Mouse (Mus musculus): Measurements from ENCODE around the gene Sephs2. TPM values are rescaled to one million over a fixed set of nuclear protein-coding genes. Genes with fewer than 3 reads are reported as not detected.

The Sephs2 gene
- polyA plus RNA-seq, 1 experiment from 2014 or later: 65.2 TPM

DNA sequence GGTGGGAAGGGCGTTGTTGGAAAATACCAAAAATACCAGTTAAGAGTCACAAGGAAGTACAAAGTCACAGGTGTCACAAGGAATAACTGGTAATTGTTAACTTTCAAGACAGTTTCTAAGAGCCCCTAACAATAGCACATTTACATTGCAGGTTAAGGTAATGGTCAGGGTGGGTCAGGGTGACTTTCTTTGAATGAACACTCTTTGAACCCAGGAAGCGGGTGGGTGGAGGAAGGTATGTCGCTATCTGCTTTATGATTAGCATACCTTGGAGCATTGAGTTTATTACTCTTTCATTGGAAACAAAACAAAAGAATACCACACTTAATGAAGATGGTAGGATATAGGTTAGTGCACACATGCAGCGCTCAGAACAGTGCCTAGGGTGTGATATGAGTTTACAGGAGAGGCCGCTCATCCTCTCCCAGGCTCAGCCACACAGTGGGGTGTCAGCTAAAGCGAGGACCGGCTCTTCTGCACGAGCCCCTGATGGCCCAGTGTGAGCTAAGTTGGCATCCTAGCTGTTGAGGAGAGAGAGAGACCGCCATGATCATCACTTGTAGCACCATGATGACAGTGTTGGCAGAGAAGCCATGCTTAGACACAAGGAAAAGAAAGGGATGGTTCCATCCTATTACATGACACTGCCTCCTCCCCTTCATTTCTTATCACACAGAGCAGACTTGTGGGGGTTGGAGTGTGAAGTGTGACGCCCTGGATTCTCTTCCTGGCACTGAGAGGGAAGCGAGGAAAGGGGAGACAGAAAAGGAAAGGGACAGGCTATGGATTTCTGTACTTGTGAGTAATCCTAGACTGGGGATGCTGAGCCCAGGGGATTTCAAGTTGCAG, 48.5 kb downstream of the Sephs2 start:
- Histone ChIP-seq H3K27me3 (replicated peaks) (no peaks in the 10 kb centered on the region), H3K4me1 (peaks cover 6% of the 10 kb centered on the region), H3K4me2 (replicated peaks) (no peak overlapping the region), H3K4me3 (no peak overlapping the region), H3K27ac (no peak overlapping the region), H3K9ac (no peak overlapping the region), H3K9me3 (no peaks in the 10 kb centered on the region), H3K36me3 (peaks cover 16% of the 10 kb centered on the region)
- WGBS: 90% methylated on average over 11 of the region's 11 CpGs
- ATAC-seq (ENCODE audit: low FRiP score, low read depth): no peak

DNA sequence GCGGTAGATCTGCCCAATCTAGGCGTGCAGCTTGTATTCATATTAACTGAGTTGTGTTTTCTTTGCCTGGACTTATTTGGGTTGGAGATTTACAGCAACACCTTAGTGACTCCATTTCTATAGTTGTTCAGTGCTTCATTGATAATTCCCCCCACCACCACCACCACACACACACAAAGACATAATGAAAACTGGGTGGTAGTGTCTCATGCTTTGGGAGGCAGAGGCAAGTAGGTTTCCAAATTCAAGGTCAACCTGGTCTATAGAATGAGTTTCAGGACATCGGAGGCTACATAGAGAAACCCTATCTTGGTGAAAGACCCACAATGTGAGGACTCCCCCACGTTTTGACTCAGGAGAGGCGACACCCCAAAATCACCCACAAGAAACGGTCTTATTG, 49.2 kb downstream of the Sephs2 start:
- no peak for ATAC-seq (ENCODE audit: low FRiP score, low read depth)
- WGBS: 93% methylated on average over 6 of the region's 6 CpGs
- Histone ChIP-seq H3K4me2 (replicated peaks) (no peak overlapping the region), H3K4me1 (no peaks in the 10 kb centered on the region), H3K27me3 (replicated peaks) (no peaks in the 10 kb centered on the region), H3K27ac (no peak overlapping the region), H3K9me3 (no peaks in the 10 kb centered on the region), H3K36me3 (peaks cover 9% of the 10 kb centered on the region), H3K4me3 (no peak overlapping the region), H3K9ac (no peak overlapping the region)

DNA sequence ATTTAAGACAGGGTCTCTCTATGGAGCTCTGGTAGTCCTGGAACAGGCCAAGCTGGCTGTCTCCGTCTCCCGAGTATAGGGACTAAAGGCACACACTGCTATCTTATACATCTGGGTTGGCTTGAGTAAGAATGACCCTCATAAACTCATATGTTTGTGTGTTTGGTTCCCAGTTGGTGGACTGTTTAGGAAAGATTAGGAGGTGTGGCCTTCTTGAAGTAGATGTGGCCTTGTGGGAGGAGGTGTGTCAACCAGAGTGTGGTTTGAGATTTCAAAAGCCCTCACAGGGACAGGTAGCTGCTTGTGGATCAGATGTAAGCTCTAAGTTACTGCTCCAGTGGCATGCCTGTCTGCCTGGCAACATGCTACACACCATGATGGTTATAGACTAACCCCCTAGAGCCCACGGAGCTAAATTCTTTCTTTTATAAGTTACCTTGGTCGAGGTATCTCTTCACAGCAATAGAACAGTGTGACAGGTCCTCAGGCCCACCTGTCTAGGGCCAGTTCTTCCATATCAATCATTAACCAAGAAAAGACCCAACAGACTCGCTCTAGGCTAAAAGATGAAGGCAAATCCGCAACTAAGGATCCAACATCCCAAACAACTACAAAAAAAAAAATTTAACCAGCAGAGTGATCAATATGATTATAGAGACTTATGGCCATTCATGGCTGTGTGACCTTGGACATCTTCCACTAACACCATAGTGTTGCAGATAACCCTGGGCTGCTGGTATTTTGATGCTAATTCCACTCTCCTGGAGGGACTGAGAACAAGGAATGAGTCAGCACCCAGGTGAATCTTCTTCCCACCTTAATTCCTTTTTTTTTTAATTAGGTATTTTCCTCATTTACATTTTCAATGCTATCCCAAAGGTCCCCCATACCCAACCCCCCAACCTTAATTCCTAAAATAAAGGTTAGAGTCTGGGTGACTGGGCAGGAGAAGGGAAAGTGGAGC, 50.1 kb downstream of the Sephs2 start:
- no peak overlapping the region for H3K4me2 ChIP-seq (replicated peaks)
- H3K27me3 ChIP-seq (replicated peaks): no peaks in the 10 kb centered on the region
- WGBS: 90% methylated on average over 6 of the region's 6 CpGs
- H3K9me3 ChIP-seq: no peaks in the 10 kb centered on the region
- no peak overlapping the region for H3K9ac ChIP-seq
- H3K27ac ChIP-seq: no peak overlapping the region
- H3K4me1 ChIP-seq: no peaks in the 10 kb centered on the region
- H3K4me3 ChIP-seq: no peak overlapping the region
- H3K36me3 ChIP-seq: peaks cover 2% of the 10 kb centered on the region; the same call in 1 of the 2 replicates
- ATAC-seq (ENCODE audit: low FRiP score, low read depth): no peak

DNA sequence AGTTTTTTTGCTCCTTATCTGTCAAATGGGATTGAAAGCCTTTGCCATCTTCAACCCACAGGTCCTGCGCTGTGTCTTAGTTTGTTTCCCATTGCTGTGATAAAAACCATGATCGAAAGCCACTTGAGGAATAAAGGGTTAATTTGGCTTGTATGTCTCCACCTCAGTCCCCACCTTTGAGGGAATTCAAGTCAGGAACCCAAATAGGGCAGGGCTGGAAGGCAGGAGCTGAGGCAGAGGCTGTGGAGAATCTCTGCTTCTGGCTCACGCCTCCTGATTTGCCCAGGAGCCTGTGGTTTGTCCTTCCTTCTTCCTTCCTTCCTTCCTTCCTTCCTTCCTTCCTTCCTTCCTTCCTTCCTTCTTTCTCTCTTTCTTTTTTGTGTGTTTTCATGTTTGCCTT, 50.7 kb downstream of the Sephs2 start:
- no peaks in the 10 kb centered on the region for H3K27me3 ChIP-seq (replicated peaks)
- H3K36me3 ChIP-seq: peaks cover 2% of the 10 kb centered on the region; the same call in 1 of the 2 replicates
- H3K9me3 ChIP-seq: no peaks in the 10 kb centered on the region
- no peak overlapping the region for H3K4me2 ChIP-seq (replicated peaks)
- no peak overlapping the region for H3K9ac ChIP-seq
- no peak for ATAC-seq (ENCODE audit: low FRiP score, low read depth)
- H3K4me3 ChIP-seq: no peak overlapping the region
- no peak overlapping the region for H3K27ac ChIP-seq
- WGBS: 97% methylated on average over 3 of the region's 3 CpGs
- no peaks in the 10 kb centered on the region for H3K4me1 ChIP-seq

Other genes starting within 250 kb of the Sephs2 start
- 134 TPM in 2 replicates for gene Maz, start 247.0 kb downstream of the Sephs2 start, polyA plus RNA-seq (2016; fragmentation: Nextera tagmentation; extraction: Ambion mirVana)
- gene Kif22, start 231.6 kb downstream of the Sephs2 start, polyA plus RNA-seq (2016; fragmentation: Nextera tagmentation; extraction: Ambion mirVana): 90.8 and 93.0 TPM in 2 replicates
- not detected in 2 replicates for gene Zg16, start 186.7 kb downstream of the Sephs2 start, polyA plus RNA-seq (2016; fragmentation: Nextera tagmentation; extraction: Ambion mirVana)
- 0.88 and 1.2 TPM in 2 replicates for gene AI467606, start 182.7 kb downstream of the Sephs2 start, polyA plus RNA-seq (2016; fragmentation: Nextera tagmentation; extraction: Ambion mirVana)
- 1.2 and 2.1 TPM in 2 replicates for gene Qprt, start 151.8 kb downstream of the Sephs2 start, polyA plus RNA-seq (2016; fragmentation: Nextera tagmentation; extraction: Ambion mirVana)
- 0.15 and 0.34 TPM in 2 replicates for gene Spn, start 136.2 kb downstream of the Sephs2 start, polyA plus RNA-seq (2016; fragmentation: Nextera tagmentation; extraction: Ambion mirVana)
- gene Cd2bp2, start 78.0 kb downstream of the Sephs2 start, polyA plus RNA-seq (2016; fragmentation: Nextera tagmentation; extraction: Ambion mirVana): 86.4 and 97.3 TPM in 2 replicates
- 43.4 and 45.6 TPM in 2 replicates for gene Tbc1d10b, start 65.6 kb downstream of the Sephs2 start, polyA plus RNA-seq (2016; fragmentation: Nextera tagmentation; extraction: Ambion mirVana)
- gene Mylpf, start 65.2 kb downstream of the Sephs2 start, polyA plus RNA-seq (2016; fragmentation: Nextera tagmentation; extraction: Ambion mirVana): 54.2 and 72.8 TPM in 2 replicates
- gene Zfp553, start 41.0 kb downstream of the Sephs2 start, polyA plus RNA-seq (2016; fragmentation: Nextera tagmentation; extraction: Ambion mirVana): 67.6 and 68.9 TPM in 2 replicates
- 30.1 and 32.8 TPM in 2 replicates for gene Sept1, start 40.9 kb downstream of the Sephs2 start, polyA plus RNA-seq (2016; fragmentation: Nextera tagmentation; extraction: Ambion mirVana)
- 58.1 and 61.9 TPM in 2 replicates for gene Zfp771, start 29.8 kb downstream of the Sephs2 start, polyA plus RNA-seq (2016; fragmentation: Nextera tagmentation; extraction: Ambion mirVana)
- gene Dctpp1, start 13.3 kb downstream of the Sephs2 start, polyA plus RNA-seq (2016; fragmentation: Nextera tagmentation; extraction: Ambion mirVana): 130 and 144 TPM in 2 replicates
- gene Itgal, start 22.2 kb upstream of the Sephs2 start, polyA plus RNA-seq (2016; fragmentation: Nextera tagmentation; extraction: Ambion mirVana): 1.3 and 2.0 TPM in 2 replicates
- 20.8 and 21.3 TPM in 2 replicates for gene Zfp768, start 71.5 kb upstream of the Sephs2 start, polyA plus RNA-seq (2016; fragmentation: Nextera tagmentation; extraction: Ambion mirVana)
- gene Zfp747, start 102.0 kb upstream of the Sephs2 start, polyA plus RNA-seq (2016; fragmentation: Nextera tagmentation; extraction: Ambion mirVana): 7.2 and 8.3 TPM in 2 replicates
- 5.3 TPM in 2 replicates for gene 9130019O22Rik, start 113.1 kb upstream of the Sephs2 start, polyA plus RNA-seq (2016; fragmentation: Nextera tagmentation; extraction: Ambion mirVana)
- 6.4 and 7.8 TPM in 2 replicates for gene E430018J23Rik, start 119.6 kb upstream of the Sephs2 start, polyA plus RNA-seq (2016; fragmentation: Nextera tagmentation; extraction: Ambion mirVana)
- gene Zfp764, start 132.8 kb upstream of the Sephs2 start, polyA plus RNA-seq (2016; fragmentation: Nextera tagmentation; extraction: Ambion mirVana): 5.7 and 6.8 TPM in 2 replicates
- 31.4 and 36.0 TPM in 2 replicates for gene Zfp688, start 148.0 kb upstream of the Sephs2 start, polyA plus RNA-seq (2016; fragmentation: Nextera tagmentation; extraction: Ambion mirVana)
- gene Zfp689, start 175.1 kb upstream of the Sephs2 start, polyA plus RNA-seq (2016; fragmentation: Nextera tagmentation; extraction: Ambion mirVana): 17.4 and 20.3 TPM in 2 replicates
- gene Prr14, start 185.6 kb upstream of the Sephs2 start, polyA plus RNA-seq (2016; fragmentation: Nextera tagmentation; extraction: Ambion mirVana): 56.1 and 63.5 TPM in 2 replicates
- 13.1 and 16.9 TPM in 2 replicates for gene Fbrs, start 205.1 kb upstream of the Sephs2 start, polyA plus RNA-seq (2016; fragmentation: Nextera tagmentation; extraction: Ambion mirVana)
- gene Srcap, start 237.9 kb upstream of the Sephs2 start, polyA plus RNA-seq (2016; fragmentation: Nextera tagmentation; extraction: Ambion mirVana): 72.9 and 79.9 TPM in 2 replicates
- 14.3 and 15.0 TPM in 2 replicates for gene Gm42715, start 245.5 kb upstream of the Sephs2 start, polyA plus RNA-seq (2016; fragmentation: Nextera tagmentation; extraction: Ambion mirVana)

Measured in neural tube, embryonic 12.5 days (tissue).